In the genomic region with DNA sequence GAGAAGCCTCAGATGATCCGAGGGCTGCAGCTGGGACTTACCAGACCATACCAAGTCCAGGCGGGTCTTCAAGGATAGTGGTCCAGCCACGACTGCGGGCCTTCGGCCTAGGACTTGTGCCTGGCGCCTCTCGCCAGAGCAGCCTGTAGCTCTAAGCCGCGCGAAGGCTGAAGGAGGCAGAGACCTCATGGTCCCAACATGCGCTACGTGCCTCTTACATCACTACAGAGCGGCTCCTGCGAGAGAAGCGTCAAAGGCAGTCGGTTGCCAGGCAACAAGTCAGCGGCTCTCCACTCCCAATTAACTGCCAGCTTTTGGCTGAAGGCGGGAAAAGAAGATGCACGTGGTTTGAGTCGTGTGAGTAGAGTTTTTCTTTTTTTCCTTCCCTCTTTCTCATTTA, we compare ENCODE assay signal across 9 mouse cellular contexts. TPM values are rescaled to one million over a fixed set of nuclear protein-coding genes. Genes with fewer than 3 reads are reported as not detected.
DNase-seq lines count a peak whose midpoint lies in the region; ATAC-seq and TF ChIP-seq lines count a peak whose summit lies in the region.
"Had no signal": no experiment of that assay in that cellular context is flagged by ENCODE, and none has a peak within 500 bp of the region (broad histone marks: within the 10 kb centered on the region; RNA-seq: fewer than 3 reads in every experiment).

No protein-coding gene starts in this region.

- peak; percentile 86 for ATAC-seq in hindbrain, postnatal 0 days
- ATAC-seq in limb, embryonic 13.5 days (ENCODE audit: low FRiP score, low read depth): peak; percentile 51; the same call in 1 of the 2 replicates
- ATAC-seq in heart, embryonic 12.5 days (ENCODE audit: insufficient number of reproducible peaks, low FRiP score): no peak

- 30% methylated on average over 20 of the region's 20 CpGs for WGBS in hindbrain, postnatal 0 days
- 37% methylated on average over 20 of the region's 20 CpGs for WGBS in limb, embryonic 13.5 days
- 36% methylated on average over 20 of the region's 20 CpGs for WGBS in heart, embryonic 12.5 days

- no peaks in the 10 kb centered on the region for H3K27me3 ChIP-seq in hindbrain, postnatal 0 days (ENCODE audit: insufficient read depth, low read length)
- H3K27me3 ChIP-seq in limb, embryonic 13.5 days: no peaks in the 10 kb centered on the region
- H3K27me3 ChIP-seq in heart, embryonic 12.5 days (replicated peaks): no peaks in the 10 kb centered on the region

- H3K27ac ChIP-seq in hindbrain, postnatal 0 days: no peak overlapping the region
- no peak overlapping the region for H3K27ac ChIP-seq in limb, embryonic 13.5 days
- H3K27ac ChIP-seq in heart, embryonic 12.5 days (ENCODE audit: poor library complexity, severe bottlenecking): no peak overlapping the region

- no peak for TF ChIP-seq CTCF in hindbrain, postnatal 0 days (IDR thresholded peaks at IDR 0.05; ENCODE audit: low read depth)

- 0 out of 2 replicates have a peak overlapping the region, but pooled peaks have one; percentile 0 for H3K9ac ChIP-seq in hindbrain, postnatal 0 days (replicated peaks; ENCODE audit: low read length)
- H3K9ac ChIP-seq in limb, embryonic 13.5 days: no peak overlapping the region
- no peak overlapping the region for H3K9ac ChIP-seq in heart, embryonic 12.5 days

- H3K36me3 ChIP-seq in hindbrain, postnatal 0 days (ENCODE audit: insufficient read depth, low read length): peaks cover 4% of the 10 kb centered on the region; the same call in 1 of the 2 replicates
- H3K36me3 ChIP-seq in limb, embryonic 13.5 days: peaks cover 8% of the 10 kb centered on the region
- H3K36me3 ChIP-seq in heart, embryonic 12.5 days: peaks cover 5% of the 10 kb centered on the region

- H3K4me1 ChIP-seq in hindbrain, postnatal 0 days (ENCODE audit: insufficient read depth, low read length): no peaks in the 10 kb centered on the region
- H3K4me1 ChIP-seq in limb, embryonic 13.5 days: peaks cover 8% of the 10 kb centered on the region; the same call in 1 of the 2 replicates
- 0 out of 2 replicates have a peak, but pooled peaks cover 3% of the 10 kb centered on the region for H3K4me1 ChIP-seq in heart, embryonic 12.5 days (replicated peaks)

- peak overlapping the region; percentile 38 for H3K4me2 ChIP-seq in hindbrain, postnatal 0 days (ENCODE audit: low read depth, low read length)
- peak overlapping the region; percentile 14; the same call in 1 of the 2 replicates for H3K4me2 ChIP-seq in limb, embryonic 13.5 days (replicated peaks)
- no peak overlapping the region for H3K4me2 ChIP-seq in heart, embryonic 12.5 days

- no peaks in the 10 kb centered on the region for H3K9me3 ChIP-seq in hindbrain, postnatal 0 days (ENCODE audit: low read length)
- peaks cover 2% of the 10 kb centered on the region; the same call in 1 of the 2 replicates for H3K9me3 ChIP-seq in limb, embryonic 13.5 days
- no peaks in the 10 kb centered on the region for H3K9me3 ChIP-seq in heart, embryonic 12.5 days (replicated peaks)

- DNase-seq in adrenal gland, postnatal 10 days: peak; percentile 24
- DNase-seq in adrenal gland, adult 2 months: no peak
- peak; percentile 63 for DNase-seq in embryo, embryonic 11 days
- DNase-seq in hindbrain, postnatal 0 days (ENCODE audit: low spot score): peak; percentile 81
- DNase-seq in right cerebral cortex, postnatal 25 days: peak; percentile 75
- DNase-seq in cerebellum, postnatal 36 days: no peak

- H3K4me3 ChIP-seq in hindbrain, postnatal 0 days (ENCODE audit: low read length): no peak overlapping the region
- no peak overlapping the region for H3K4me3 ChIP-seq in limb, embryonic 13.5 days
- no peak overlapping the region for H3K4me3 ChIP-seq in heart, embryonic 12.5 days

RNA-seq across cellular contexts. Expression of a gene that starts 10.3 kb away (rescaled TPM):
- total RNA-seq in adrenal gland, postnatal 10 days (2021): 10 to 100 TPM; 25.9 to 26.7 TPM
- total RNA-seq in adrenal gland, adult 2 months (2021): 10 to 100 TPM; 18.7 to 23.3 TPM
- 32.7 and 36.3 TPM in 2 replicates for polyA plus RNA-seq in adrenal gland, adult 2 months (2012; rRNA removed)
- total RNA-seq in hindbrain, postnatal 0 days (2014; rRNA removed): 11.2 and 14.3 TPM in 2 replicates
- polyA plus RNA-seq in hindbrain, postnatal 0 days (2015; fragmentation: Nextera tagmentation; extraction: Ambion mirVana): 7.5 TPM in 2 replicates
- 15.5 and 15.9 TPM in 2 replicates for polyA plus RNA-seq in limb, embryonic 13.5 days (2015; fragmentation: Nextera tagmentation; extraction: Ambion mirVana)
- 14.7 and 16.5 TPM in 2 replicates for polyA plus RNA-seq in heart, embryonic 12.5 days (2016; fragmentation: Nextera tagmentation; extraction: Ambion mirVana)

RNA-seq across cellular contexts. Expression of a gene that starts 34.9 kb away (rescaled TPM):
- 10 to 100 TPM; 17.9 to 22.6 TPM for total RNA-seq in adrenal gland, postnatal 10 days (2021)
- 10 to 100 TPM; 16.8 to 23.0 TPM for total RNA-seq in adrenal gland, adult 2 months (2021)
- polyA plus RNA-seq in adrenal gland, adult 2 months (2012; rRNA removed): 34.1 and 35.0 TPM in 2 replicates
- 17.8 and 22.7 TPM in 2 replicates for total RNA-seq in hindbrain, postnatal 0 days (2014; rRNA removed)
- 18.1 and 19.1 TPM in 2 replicates for polyA plus RNA-seq in hindbrain, postnatal 0 days (2015; fragmentation: Nextera tagmentation; extraction: Ambion mirVana)
- polyA plus RNA-seq in limb, embryonic 13.5 days (2015; fragmentation: Nextera tagmentation; extraction: Ambion mirVana): 38.8 and 39.8 TPM in 2 replicates
- polyA plus RNA-seq in heart, embryonic 12.5 days (2016; fragmentation: Nextera tagmentation; extraction: Ambion mirVana): 17.4 and 18.1 TPM in 2 replicates

RNA-seq across cellular contexts. Expression of a gene that starts 51.5 kb away (rescaled TPM):
- not detected for total RNA-seq in adrenal gland, postnatal 10 days (2021)
- total RNA-seq in adrenal gland, adult 2 months (2021): not detected
- 0.09 TPM in 1 of 2 replicates, not detected in the other for polyA plus RNA-seq in adrenal gland, adult 2 months (2012; rRNA removed)
- not detected in 2 replicates for total RNA-seq in hindbrain, postnatal 0 days (2014; rRNA removed)
- polyA plus RNA-seq in hindbrain, postnatal 0 days (2015; fragmentation: Nextera tagmentation; extraction: Ambion mirVana): 0.08 TPM in 1 of 2 replicates, not detected in the other
- not detected in 2 replicates for polyA plus RNA-seq in limb, embryonic 13.5 days (2015; fragmentation: Nextera tagmentation; extraction: Ambion mirVana)
- polyA plus RNA-seq in heart, embryonic 12.5 days (2016; fragmentation: Nextera tagmentation; extraction: Ambion mirVana): not detected in 2 replicates
- total RNA-seq: common myeloid progenitor, adult 5-6 weeks had no signal

RNA-seq across cellular contexts. Expression of a gene that starts 54.8 kb away (rescaled TPM):
- total RNA-seq in adrenal gland, postnatal 10 days (2021): under 1 TPM in 1 of 2 experiments, not detected in 1; 0.27 TPM
- total RNA-seq in adrenal gland, adult 2 months (2021): not detected
- polyA plus RNA-seq in adrenal gland, adult 2 months (2012; rRNA removed): 0.08 TPM in 1 of 2 replicates, not detected in the other
- total RNA-seq in hindbrain, postnatal 0 days (2014; rRNA removed): not detected in 2 replicates
- polyA plus RNA-seq in hindbrain, postnatal 0 days (2015; fragmentation: Nextera tagmentation; extraction: Ambion mirVana): 0.14 and 0.29 TPM in 2 replicates
- polyA plus RNA-seq in limb, embryonic 13.5 days (2015; fragmentation: Nextera tagmentation; extraction: Ambion mirVana): not detected in 2 replicates
- polyA plus RNA-seq in heart, embryonic 12.5 days (2016; fragmentation: Nextera tagmentation; extraction: Ambion mirVana): 0.22 TPM in 1 of 2 replicates, not detected in the other
- total RNA-seq: common myeloid progenitor, adult 5-6 weeks had no signal

Comparison
In these comparisons a context has a peak if more than half of its experiments do, and no peak if none do; other contexts are left out.
1. DNase-seq: peak in adrenal gland, postnatal 10 days (single experiment), embryo, embryonic 11 days (single experiment), hindbrain, postnatal 0 days (single experiment) and right cerebral cortex, postnatal 25 days (single experiment); none in adrenal gland, adult 2 months (single experiment) and cerebellum, postnatal 36 days (0 of 2).